Mouse (Mus musculus) cerebellum, adult 8-10 months (tissue): Measurements from ENCODE around the gene Bzw2.

Experiments used
- DNase-seq: peaks from one replicate; pipeline ENCODE4 v3.0.0; 2022

Gene Bzw2

DNA sequence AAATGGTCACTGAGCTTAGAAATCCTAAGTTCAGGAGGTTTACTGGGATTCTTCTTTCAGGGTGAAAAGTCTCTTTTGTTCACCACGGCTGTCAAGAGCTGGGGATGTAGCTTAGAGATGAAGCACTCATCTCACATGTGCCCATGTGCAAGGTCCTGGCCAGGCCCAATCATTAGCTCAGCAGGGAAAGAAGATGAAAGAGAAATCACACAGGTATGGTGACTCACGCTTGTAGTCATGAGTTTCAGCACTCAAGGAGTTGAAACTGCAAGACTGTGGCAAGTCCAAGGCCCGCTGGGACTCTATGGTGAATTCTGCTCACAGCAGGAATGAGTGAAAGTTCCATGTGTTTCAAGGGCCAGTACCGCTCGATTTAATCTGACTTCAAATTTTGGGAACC lies 23.8 kb downstream of the Bzw2 start:
- no peak for DNase-seq

- DNase-seq, result no peak
Measured at GRCm38 (mm10) chr12:36133547-36133946, 24.3 kb downstream of the Bzw2 start.

- no peak for DNase-seq
Measured at GRCm38 (mm10) chr12:36132668-36133067, 25.2 kb downstream of the Bzw2 start.

- no peak for DNase-seq
Measured at GRCm38 (mm10) chr12:36132254-36132653, 25.6 kb downstream of the Bzw2 start.

DNA sequence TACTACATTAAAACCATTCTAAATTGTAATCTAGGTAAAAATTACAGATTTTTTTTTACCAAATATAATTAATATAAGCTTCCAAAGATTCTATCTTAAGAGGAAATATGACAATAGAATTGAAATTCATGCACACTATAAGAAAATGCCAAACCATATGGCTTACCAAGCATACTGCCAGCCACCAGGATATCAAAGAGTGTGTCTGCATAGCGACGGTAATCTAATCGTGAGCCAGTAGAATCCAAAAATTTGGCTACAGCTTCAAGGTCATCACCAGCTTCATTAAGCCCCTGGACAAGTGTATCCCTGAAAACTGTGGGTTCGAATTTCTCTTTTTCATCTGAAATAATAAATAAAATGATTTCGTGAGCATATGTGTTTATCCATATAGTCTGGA lies 28.1 kb downstream of the Bzw2 start:
- no peak for DNase-seq

- DNase-seq, result no peak
Measured at GRCm38 (mm10) chr12:36126049-36126448, 31.8 kb downstream of the Bzw2 start.

DNA sequence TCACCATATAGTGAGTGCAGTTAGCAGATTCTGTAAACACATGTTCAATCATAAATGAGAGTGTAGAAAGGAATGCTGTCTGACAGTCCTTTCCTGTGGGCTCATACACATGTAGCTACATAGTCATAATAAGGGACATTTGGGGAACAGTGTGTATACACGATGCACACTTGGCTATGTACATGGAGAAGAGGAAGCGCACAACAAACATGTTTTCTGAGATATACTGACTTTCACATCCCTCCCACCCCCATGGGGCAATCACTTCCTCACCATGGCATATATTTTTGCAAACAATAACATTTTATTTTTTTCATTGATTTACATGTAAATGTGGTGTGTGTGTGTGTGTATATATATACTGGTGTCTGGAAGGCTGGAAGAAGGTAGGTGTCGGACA lies 38.6 kb downstream of the Bzw2 start:
- DNase-seq, result no peak

GRCm38 (mm10) chr12:36117161-36117560 lies 40.7 kb downstream of the Bzw2 start:
- no peak for DNase-seq

GRCm38 (mm10) chr12:36112081-36112480 lies 45.8 kb downstream of the Bzw2 start:
- DNase-seq, result no peak

DNA sequence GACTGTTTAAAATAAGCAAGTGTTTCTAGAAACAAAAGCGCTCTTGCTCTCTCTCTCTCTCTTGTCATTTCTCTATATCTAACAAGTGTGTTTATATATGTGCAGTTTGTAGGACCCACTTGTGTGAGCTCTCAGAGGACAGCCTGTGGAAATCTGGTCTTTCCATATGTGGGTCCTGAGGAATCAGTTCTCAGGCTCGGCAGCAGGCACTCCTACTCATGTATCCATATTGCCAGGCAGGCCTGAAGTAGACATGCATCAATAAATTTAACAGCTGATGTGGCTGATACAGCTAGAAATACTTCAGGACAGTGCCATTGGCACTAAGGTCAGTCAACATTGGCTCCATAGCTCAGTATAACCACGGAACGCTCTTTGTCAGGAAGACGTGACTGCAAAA lies 46.8 kb downstream of the Bzw2 start:
- DNase-seq, result no peak

GRCm38 (mm10) chr12:36110457-36110856 lies 47.4 kb downstream of the Bzw2 start:
- no peak for DNase-seq

- DNase-seq, result no peak
Measured at GRCm38 (mm10) chr12:36108442-36108841, 49.4 kb downstream of the Bzw2 start.

DNA sequence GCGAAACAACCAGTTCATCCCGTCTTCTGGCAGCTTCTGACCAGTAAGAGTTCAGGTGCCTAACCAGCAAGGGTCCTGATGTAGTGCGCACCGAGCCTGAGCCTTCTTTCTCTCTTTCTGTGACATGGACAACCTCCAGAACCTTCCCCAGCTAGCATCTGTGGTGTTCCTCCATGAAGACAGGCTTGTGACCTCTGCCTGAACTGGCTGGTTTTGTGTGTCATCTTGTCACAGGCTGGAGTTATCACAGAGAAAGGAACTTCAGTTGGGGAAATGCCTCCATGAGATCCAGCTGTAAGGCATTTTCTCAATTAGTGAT lies 54.3 kb downstream of the Bzw2 start:
- no peak for DNase-seq

GRCm38 (mm10) chr12:36102733-36103591 lies 54.9 kb downstream of the Bzw2 start:
- no peak for DNase-seq

GRCm38 (mm10) chr12:36095371-36095880 lies 62.5 kb downstream of the Bzw2 start:
- no peak for DNase-seq

- no peak for DNase-seq
Measured at GRCm38 (mm10) chr12:36093081-36093670, 64.7 kb downstream of the Bzw2 start.

DNA sequence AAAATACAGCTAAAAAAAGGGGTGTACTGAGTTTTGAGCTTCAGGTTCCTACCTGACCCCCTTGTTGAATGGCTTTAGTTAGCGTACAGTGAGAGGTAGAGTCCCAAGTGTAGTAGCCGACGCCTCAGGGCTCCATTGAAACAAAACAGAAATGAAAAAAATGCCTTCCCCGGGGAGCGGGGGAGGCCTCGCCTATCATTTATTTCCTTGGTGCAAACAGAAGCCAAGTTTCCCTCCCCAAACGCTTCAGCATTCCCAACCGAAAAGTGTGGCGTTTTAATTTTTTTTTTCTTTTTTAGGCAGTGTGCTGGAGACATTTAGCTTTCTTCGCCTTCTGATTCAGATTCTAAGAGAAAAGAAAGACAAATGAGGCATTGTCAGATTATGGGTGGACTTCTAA lies 65.9 kb downstream of the Bzw2 start:
- DNase-seq, result no peak

DNA sequence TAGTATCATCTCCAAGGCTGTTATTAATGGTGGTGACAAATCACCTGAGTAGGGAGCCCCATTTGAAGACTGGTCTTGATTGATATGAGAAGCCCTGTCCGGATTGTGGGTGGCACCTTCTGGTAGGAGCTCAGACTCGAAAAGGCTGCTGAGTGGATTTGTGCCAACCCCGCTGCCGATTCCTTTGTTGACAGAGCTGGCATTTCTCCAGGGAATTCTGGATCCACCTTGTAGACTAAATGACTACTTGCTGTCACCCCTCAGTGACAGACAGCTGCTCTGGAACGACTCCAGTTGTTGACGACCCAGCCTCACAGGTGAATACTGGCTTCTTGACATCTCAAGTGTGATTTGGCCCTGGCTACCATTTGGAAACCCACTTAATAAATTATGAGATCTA lies 68.7 kb downstream of the Bzw2 start:
- no peak for DNase-seq

DNA sequence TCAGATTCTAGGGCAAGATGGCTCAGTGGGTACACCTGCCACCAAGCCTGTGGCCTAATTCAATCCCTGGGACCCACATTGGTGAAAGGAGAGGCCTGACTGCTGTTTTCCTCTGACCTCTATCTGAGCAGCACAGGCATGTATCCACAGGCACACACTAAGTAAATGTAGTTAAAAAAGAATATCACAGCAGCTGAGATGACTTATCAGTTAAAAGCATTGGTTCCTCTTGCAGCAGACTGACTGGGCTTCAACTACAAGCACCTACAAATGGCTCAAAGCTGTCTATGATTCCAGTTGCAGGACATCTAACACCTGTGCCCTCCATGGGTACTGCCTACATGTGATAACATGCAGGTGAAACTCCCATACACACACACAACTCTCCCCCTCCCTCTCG lies 69.1 kb downstream of the Bzw2 start:
- DNase-seq, result no peak

GRCm38 (mm10) chr12:36085380-36085779 lies 72.5 kb downstream of the Bzw2 start:
- no peak for DNase-seq

- no peak for DNase-seq
Measured at GRCm38 (mm10) chr12:36078101-36078899, 79.6 kb downstream of the Bzw2 start.

DNA sequence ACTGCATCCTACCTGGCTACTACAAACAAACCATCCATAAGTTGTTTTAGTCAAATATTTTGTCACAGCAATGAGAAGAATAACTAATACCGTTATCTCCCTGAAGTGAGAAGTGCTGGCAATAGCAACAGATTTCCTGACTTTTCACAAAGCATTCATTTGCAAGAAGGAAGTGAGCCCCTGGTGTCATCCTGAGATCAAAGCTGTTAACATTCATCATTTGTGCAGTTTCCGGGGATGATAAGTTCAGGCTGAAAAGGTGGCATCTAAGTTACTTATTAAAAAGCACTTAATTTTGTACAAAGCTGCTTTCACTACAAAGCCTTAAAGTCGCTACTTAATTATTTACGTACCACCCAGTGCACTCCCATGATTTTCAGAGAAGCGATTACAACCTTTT lies 85.0 kb downstream of the Bzw2 start:
- DNase-seq, result no peak

DNA sequence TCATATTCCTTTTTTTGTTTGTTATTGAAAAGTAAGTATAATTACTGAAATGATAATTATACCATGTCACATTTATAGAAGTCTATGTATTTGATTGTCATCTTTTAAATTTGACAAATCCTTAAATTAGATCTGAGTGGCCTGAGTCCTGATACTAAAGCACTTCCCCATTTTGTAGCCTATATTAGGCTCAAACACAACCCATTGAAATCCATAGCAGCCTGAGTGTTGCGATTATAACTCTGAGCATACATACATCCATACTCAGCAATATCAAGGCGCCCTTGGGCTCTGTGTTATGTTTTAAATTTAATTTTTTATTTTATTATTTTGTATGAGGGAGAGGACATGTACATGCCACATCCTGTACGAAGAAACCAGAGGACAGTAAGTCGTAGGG lies 87.6 kb downstream of the Bzw2 start:
- no peak for DNase-seq

GRCm38 (mm10) chr12:36067538-36067937 lies 90.3 kb downstream of the Bzw2 start:
- DNase-seq, result no peak
